Comparison of ENCODE assay signal across 8 mouse cellular contexts in genomic region chr10:18055696-18056390, GRCm38 (mm10). TPM values are rescaled to one million over a fixed set of nuclear protein-coding genes. Genes with fewer than 3 reads are reported as not detected.
DNase-seq lines count a peak whose midpoint lies in the region; ATAC-seq and TF ChIP-seq lines count a peak whose summit lies in the region.

TSS of gene Reps1 (plus strand) at chr10:18055861.

- ATAC-seq in lung, embryonic 15.5 days (ENCODE audit: borderline replicate concordance, extremely low read depth, low FRiP score, low TSS enrichment) = peak; percentile 70
- ATAC-seq in midbrain, embryonic 14.5 days (ENCODE audit: low FRiP score, low TSS enrichment) = peak; percentile 80

- H3K27me3 ChIP-seq in lung, embryonic 15.5 days = no peaks in the 10 kb centered on the region
- H3K27me3 ChIP-seq in forebrain, embryonic 10.5 days (ENCODE audit: poor library complexity, severe bottlenecking) = 0 out of 2 replicates have a peak, but pooled peaks cover 6% of the 10 kb centered on the region
- H3K27me3 ChIP-seq in midbrain, embryonic 14.5 days (ENCODE audit: control insufficient read depth, insufficient read depth, low read length) = no peaks in the 10 kb centered on the region
- H3K27me3 ChIP-seq in thymus, adult 2 months (ENCODE audit: control insufficient read depth, insufficient read depth, low read length) = no peaks in the 10 kb centered on the region

- no peaks in the 10 kb centered on the region for H3K9me3 ChIP-seq in lung, embryonic 15.5 days
- no peaks in the 10 kb centered on the region for H3K9me3 ChIP-seq in forebrain, embryonic 10.5 days
- H3K9me3 ChIP-seq in midbrain, embryonic 14.5 days (ENCODE audit: control insufficient read depth, low read length) = no peaks in the 10 kb centered on the region

- no peak for TF ChIP-seq POLR2A in bone marrow, adult 2 months (IDR thresholded peaks at IDR 0.05; ENCODE audit: borderline replicate concordance, control insufficient read depth, low read depth, low read length)
- TF ChIP-seq POLR2A in thymus, adult 2 months (IDR thresholded peaks at IDR 0.05; ENCODE audit: control insufficient read depth, extremely low read depth, insufficient read depth, low read length, poor library complexity) = peak; percentile 30; the same call in 1 of the 2 replicates

- DNase-seq in lung, postnatal 14 days = no peak
- DNase-seq in forebrain, embryonic 10.5 days (ENCODE audit: extremely low spot score, low spot score) = peak; percentile 60
- peak; percentile 53 to 61 for DNase-seq in heart, postnatal 10 days
- peak in 1 of 2 experiments; percentile 42 for DNase-seq in left cerebral cortex, postnatal 25 days (ENCODE audit: low spot score in 2 of 2)
- DNase-seq in midbrain, embryonic 14.5 days = peak; percentile 75
- peak; percentile 47 for DNase-seq in thymus, adult 2 months

- H3K4me3 ChIP-seq in lung, embryonic 15.5 days = peak within 1 kb of the TSS; percentile 98
- H3K4me3 ChIP-seq in bone marrow, adult 2 months (replicated peaks; ENCODE audit: control insufficient read depth, low read depth, low read length) = peak within 1 kb of the TSS; percentile 99
- H3K4me3 ChIP-seq in forebrain, embryonic 10.5 days = peak within 1 kb of the TSS; percentile 98
- peak within 1 kb of the TSS; percentile 96 for H3K4me3 ChIP-seq in midbrain, embryonic 14.5 days (replicated peaks; ENCODE audit: low read depth, low read length)
- H3K4me3 ChIP-seq in thymus, adult 2 months (ENCODE audit: control insufficient read depth, insufficient read depth, low read length) = peak within 1 kb of the TSS; percentile 99

- intact Hi-C loops in heart, postnatal 10 days (cut with DNase I) = loop anchor here (1.0 to 10.0 kb wide), 4 partner anchors 46 to 339 kb away; no protein-coding TSS in a partner anchor
- intact Hi-C loops in left cerebral cortex, postnatal 25 days (cut with DNase I) = loop anchor here (1.0 to 10.0 kb wide), 4 partner anchors 33 to 321 kb away; partner anchors contain the start of gene Abracl

- H3K36me3 ChIP-seq in lung, embryonic 15.5 days = no peaks in the 10 kb centered on the region
- H3K36me3 ChIP-seq in forebrain, embryonic 10.5 days (replicated peaks) = peaks cover 6% of the 10 kb centered on the region; the same call in 1 of the 2 replicates
- no peaks in the 10 kb centered on the region for H3K36me3 ChIP-seq in midbrain, embryonic 14.5 days (ENCODE audit: control insufficient read depth, insufficient read depth, low read length)
- H3K36me3 ChIP-seq in thymus, adult 2 months (ENCODE audit: control insufficient read depth, insufficient read depth, low read length) = no peaks in the 10 kb centered on the region

- no peak for TF ChIP-seq CTCF in bone marrow, adult 2 months (IDR thresholded peaks at IDR 0.05; ENCODE audit: control insufficient read depth, insufficient read depth, low read length)
- TF ChIP-seq CTCF in thymus, adult 2 months (IDR thresholded peaks at IDR 0.05; ENCODE audit: borderline replicate concordance, control insufficient read depth, extremely low read depth, insufficient read depth, low read length, poor library complexity) = no peak

- peak within 1 kb of the TSS; percentile 88 for H3K27ac ChIP-seq in lung, embryonic 15.5 days
- H3K27ac ChIP-seq in bone marrow, adult 2 months (ENCODE audit: control insufficient read depth, insufficient read depth, low read depth, low read length, poor library complexity) = peak within 1 kb of the TSS; percentile 90
- H3K27ac ChIP-seq in forebrain, embryonic 10.5 days = peak within 1 kb of the TSS; percentile 97
- H3K27ac ChIP-seq in midbrain, embryonic 14.5 days (replicated peaks; ENCODE audit: low read depth, low read length) = peak within 1 kb of the TSS; percentile 95
- H3K27ac ChIP-seq in thymus, adult 2 months (ENCODE audit: control insufficient read depth, insufficient read depth, low read length) = no peak within 1 kb of the TSS

- WGBS in lung, embryonic 15.5 days = under 1% methylated on average over 74 of the region's 90 CpGs
- 2% methylated on average over 80 of the region's 90 CpGs for WGBS in bone marrow, adult 2 months
- WGBS in forebrain, embryonic 10.5 days = under 1% methylated on average over 90 of the region's 90 CpGs
- WGBS in midbrain, embryonic 14.5 days = under 1% methylated on average over 72 of the region's 90 CpGs
- under 1% methylated on average over 90 of the region's 90 CpGs for WGBS in thymus, adult 2 months

- H3K9ac ChIP-seq in lung, embryonic 15.5 days = peak within 1 kb of the TSS; percentile 91
- H3K9ac ChIP-seq in midbrain, embryonic 14.5 days (replicated peaks; ENCODE audit: low read length) = peak within 1 kb of the TSS; percentile 96

- H3K4me1 ChIP-seq in lung, embryonic 15.5 days = peaks cover 24% of the 10 kb centered on the region
- peaks cover 2% of the 10 kb centered on the region; the same call in 1 of the 2 replicates for H3K4me1 ChIP-seq in bone marrow, adult 2 months (ENCODE audit: control insufficient read depth, insufficient read depth, low read length)
- peaks cover 24% of the 10 kb centered on the region for H3K4me1 ChIP-seq in forebrain, embryonic 10.5 days
- peaks cover 16% of the 10 kb centered on the region for H3K4me1 ChIP-seq in midbrain, embryonic 14.5 days (ENCODE audit: control insufficient read depth, insufficient read depth, low read length)
- peaks cover 9% of the 10 kb centered on the region for H3K4me1 ChIP-seq in thymus, adult 2 months (replicated peaks; ENCODE audit: control insufficient read depth, insufficient read depth, low read length)

- H3K4me2 ChIP-seq in lung, embryonic 15.5 days = peak within 1 kb of the TSS; percentile 84
- H3K4me2 ChIP-seq in midbrain, embryonic 14.5 days (ENCODE audit: low read length) = peak within 1 kb of the TSS; percentile 77

RNA-seq across cellular contexts. Expression of gene Reps1, which starts in this region (rescaled TPM):
- 21.2 and 21.9 TPM in 2 replicates for polyA plus RNA-seq in lung, embryonic 15.5 days (2015; fragmentation: Nextera tagmentation; extraction: Ambion mirVana)
- 8.1 and 24.6 TPM in 2 replicates for polyA plus RNA-seq in bone marrow, adult 2 months (2011; ENCODE audit: insufficient read depth, insufficient read length, low replicate concordance, missing spikeins)
- polyA plus RNA-seq in forebrain, embryonic 10.5 days (2016; fragmentation: Nextera tagmentation; extraction: Ambion mirVana) = 13.1 and 13.5 TPM in 2 replicates
- 10 to 100 TPM; 40.2 to 41.6 TPM for total RNA-seq in heart, postnatal 10 days (2021)
- total RNA-seq in left cerebral cortex, postnatal 25 days (2021) = 10 to 100 TPM; 51.0 to 58.0 TPM
- 23.1 and 27.5 TPM in 2 replicates for polyA plus RNA-seq in midbrain, embryonic 14.5 days (2014; fragmentation: Nextera tagmentation; extraction: Ambion mirVana)
- 95.8 and 98.1 TPM in 2 replicates for polyA plus RNA-seq in thymus, adult 2 months (2012; rRNA removed)
